Mouse (Mus musculus) embryonic fibroblast, embryonic 13.5 days (primary cell): ENCODE data around the gene Colgalt2. TPM values are rescaled to one million over a fixed set of nuclear protein-coding genes. Genes with fewer than 3 reads are reported as not detected.

ENCODE experiments used
- H3K27ac ChIP-seq: 2 replicates; pipeline ENCODE4 v1.5.1; 2012; ENCODE audit warnings: low read length, control low read depth, inconsistent platforms; ENCODE audit not compliant: insufficient read depth
- H3K4me1 ChIP-seq: 2 replicates; pipeline ENCODE4 v1.6.1; 2011; ENCODE audit warnings: low read length; ENCODE audit not compliant: control insufficient read depth, insufficient read depth
- H3K4me3 ChIP-seq: 2 replicates; pipeline ENCODE4 v1.5.1; 2011; ENCODE audit warnings: mild to moderate bottlenecking, control low read depth, low read length; ENCODE audit not compliant: insufficient read depth
- CTCF ChIP-seq: IDR thresholded peaks from 2 replicates; pipeline ENCODE4 v1.5.1; 2011; ENCODE audit warnings: mild to moderate bottlenecking, control low read depth, low read length, moderate library complexity, borderline replicate concordance; ENCODE audit not compliant: insufficient read depth
- POLR2A ChIP-seq: IDR thresholded peaks from 2 replicates; pipeline ENCODE4 v1.6.1; 2011; ENCODE audit warnings: low read depth, mild to moderate bottlenecking, control low read depth, low read length, moderate library complexity
- polyA plus RNA-seq: library from polyadenylated mRNA; stranded (reverse); fragments of >200 nt; gene quantifications from 2 replicates; pipeline ENCODE4 v1.2.4, GENCODE M21; 2011; ENCODE audit warnings: low read depth; ENCODE audit not compliant: missing spikeins, insufficient read length

Colgalt2 gene
- polyA plus RNA-seq, 1 experiment, result not detected

DNA sequence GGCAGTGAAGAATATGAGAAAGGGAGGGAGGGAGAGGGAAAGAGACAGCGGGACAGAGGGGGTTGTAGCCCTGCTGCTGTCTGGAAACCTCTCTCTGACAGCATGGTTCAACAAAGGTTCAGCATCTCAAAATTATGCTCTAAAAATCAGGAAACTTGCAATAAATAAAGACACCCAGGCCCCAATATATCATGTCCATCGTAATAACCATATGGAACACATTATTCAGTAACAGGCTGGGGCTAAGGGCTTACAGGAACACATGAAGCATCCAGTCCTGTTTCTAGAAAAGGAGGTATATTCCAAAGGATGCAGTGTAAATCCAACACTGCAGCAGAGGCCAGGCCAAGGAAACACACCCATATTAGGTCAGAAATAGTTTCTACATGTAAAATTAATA, 150.9 kb downstream of the Colgalt2 start:
- no peak for TF ChIP-seq CTCF
- TF ChIP-seq POLR2A, result no peak
- Histone ChIP-seq H3K4me3 (no peak overlapping the region), H3K27ac (peak overlapping the region; percentile 100), H3K4me1 (peaks cover 33% of the 10 kb centered on the region)

GRCm38 (mm10) chr1:152550973-152551372, 151.3 kb downstream of the Colgalt2 start:
- Histone ChIP-seq H3K4me3 (no peak overlapping the region), H3K27ac (peak overlapping the region; percentile 100), H3K4me1 (peaks cover 36% of the 10 kb centered on the region)
- TF ChIP-seq POLR2A (no peak), CTCF (no peak)

DNA sequence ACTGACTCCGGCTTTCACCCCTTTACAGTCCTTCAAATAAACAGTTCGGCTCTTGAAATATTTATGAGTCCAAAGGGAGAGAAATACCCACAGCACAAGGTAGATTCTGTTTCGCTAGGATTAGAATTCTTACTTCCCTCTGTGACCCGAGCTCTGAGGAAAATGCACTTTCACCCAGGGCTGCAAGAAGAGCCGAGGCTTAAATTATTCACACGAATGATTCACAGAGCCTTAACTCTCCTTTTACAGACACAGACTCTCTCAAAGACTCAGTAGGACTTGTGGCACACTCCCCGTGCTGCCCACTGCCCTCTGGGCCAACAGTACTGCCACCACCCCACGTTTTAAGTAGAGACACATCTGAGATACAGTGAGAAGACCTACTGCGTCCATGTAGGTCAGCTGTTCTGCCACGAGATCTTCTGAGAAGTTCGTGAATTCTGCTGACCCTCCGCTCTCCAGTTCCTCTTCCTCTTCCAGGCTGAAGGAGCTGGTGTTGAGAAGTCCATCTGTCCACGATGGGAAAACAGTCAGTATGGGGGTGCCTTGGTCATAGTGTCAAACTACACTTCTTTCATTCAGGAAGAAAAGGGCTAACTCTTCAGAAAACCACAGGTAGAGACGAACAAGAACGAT, 154.4 kb downstream of the Colgalt2 start:
- no peak for TF ChIP-seq POLR2A
- TF ChIP-seq CTCF, result no peak
- peaks cover 41% of the 10 kb centered on the region for H3K4me1 ChIP-seq
- peak overlapping the region; percentile 43 for H3K27ac ChIP-seq
- H3K4me3 ChIP-seq, result no peak overlapping the region

DNA sequence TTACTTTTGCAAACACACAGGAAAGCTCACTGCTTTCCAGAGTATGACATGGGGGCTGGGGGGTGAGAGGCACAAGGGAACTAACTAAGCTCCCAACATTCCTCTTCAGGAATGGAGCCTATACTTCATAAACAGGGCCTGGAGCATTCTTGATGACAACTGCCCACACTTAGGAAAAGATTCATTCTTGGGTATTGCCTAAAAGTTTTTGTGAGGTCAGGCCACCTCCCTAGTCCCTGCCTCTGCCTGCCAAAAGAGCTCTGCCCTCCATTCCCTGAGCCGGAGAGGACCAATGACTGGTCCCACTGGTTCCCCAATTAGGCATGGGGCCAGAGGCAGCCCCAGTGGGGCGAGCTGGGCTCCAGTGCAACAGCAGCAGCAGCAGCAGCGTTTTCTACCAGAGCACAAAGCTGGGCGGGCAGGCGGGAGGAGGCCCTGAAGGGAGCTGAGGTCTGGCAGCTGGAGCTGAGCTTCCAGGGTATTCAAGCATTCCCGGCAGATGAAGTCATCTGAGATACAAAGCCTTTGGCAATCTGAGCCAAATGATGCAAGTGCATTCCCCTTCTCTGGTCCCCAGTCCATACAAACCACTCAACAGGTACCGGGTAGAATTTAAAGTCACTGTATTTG, 156.4 kb downstream of the Colgalt2 start:
- Histone ChIP-seq H3K27ac (peak overlapping the region; percentile 86), H3K4me1 (peaks cover 34% of the 10 kb centered on the region), H3K4me3 (no peak overlapping the region)
- TF ChIP-seq POLR2A, result no peak
- no peak for TF ChIP-seq CTCF

GRCm38 (mm10) chr1:152556576-152557281, 157.1 kb downstream of the Colgalt2 start:
- Histone ChIP-seq H3K27ac (peak overlapping the region; percentile 86), H3K4me1 (peaks cover 34% of the 10 kb centered on the region), H3K4me3 (no peak overlapping the region)
- TF ChIP-seq CTCF, result no peak
- TF ChIP-seq POLR2A, result no peak

Other genes with a start within 250 kb of the Colgalt2 start
- gene Tsen15, start 13.1 kb upstream of the Colgalt2 start, polyA plus RNA-seq, result 35.4 and 38.0 TPM in 2 replicates